Mouse (Mus musculus): ENCODE data around the gene S100a8. TPM values are rescaled to one million over a fixed set of nuclear protein-coding genes. Genes with fewer than 3 reads are reported as not detected.

Gene S100a8
- polyA plus RNA-seq (2012; fragmentation: generic; extraction: Trizol): not detected
- long read RNA-seq, experiment 1, partial matches to known transcripts: 0 of 1 reads
- long read RNA-seq, experiment 1, other reads (novel, unspliced or antisense): 0 of 1 reads
- long read RNA-seq, experiment 2: 0 reads

- Histone ChIP-seq H3K4me3 (ENCODE audit: insufficient read depth, poor library complexity, severe bottlenecking) (no peak within 1 kb of the TSS), H3K27me3 (ENCODE audit: control insufficient read depth, insufficient read depth, insufficient read length) (peaks cover 6% of the 10 kb centered on the region), H3K79me3 (ENCODE audit: low read depth) (peaks cover 1% of the 10 kb centered on the region), H3K36me3 (ENCODE audit: control insufficient read depth, insufficient read depth) (no peaks in the 10 kb centered on the region), H3K79me2 (ENCODE audit: control insufficient read depth, insufficient read depth) (no peaks in the 10 kb centered on the region), H3ac (ENCODE audit: control insufficient read depth, insufficient read length, low read depth) (no peak within 1 kb of the TSS)
- TF ChIP-seq MYOG (IDR thresholded peaks at IDR 0.05; ENCODE audit: control insufficient read depth, extremely low read depth, insufficient read length): no peak
- no peak for TF ChIP-seq USF1 (IDR thresholded peaks at IDR 0.05; ENCODE audit: low read depth)
- no peak for TF ChIP-seq CTCF (IDR thresholded peaks at IDR 0.05; ENCODE audit: control insufficient read depth, insufficient read depth, insufficient read length)
- TF ChIP-seq CEBPB (IDR thresholded peaks at IDR 0.05; ENCODE audit: low read depth): no peak
- TF ChIP-seq FOSL1 (IDR thresholded peaks at IDR 0.05; ENCODE audit: insufficient read depth, low read length, poor library complexity, severe bottlenecking): no peak
- no peak for TF ChIP-seq MAX (IDR thresholded peaks at IDR 0.05)
- TF ChIP-seq MYOD1 (IDR thresholded peaks at IDR 0.05; ENCODE audit: control insufficient read depth, insufficient read length, low read depth): no peak
These were observed at the start of gene S100a8 for GRCm38 (mm10) chr3:90668846-90669245. Gene S100a8 (plus strand): TSS chr3:90668978.

- Histone ChIP-seq H3K36me3 (ENCODE audit: control insufficient read depth, insufficient read depth) (peaks cover 28% of the 10 kb centered on the region), H3K4me3 (ENCODE audit: insufficient read depth, poor library complexity, severe bottlenecking) (no peak overlapping the region)
- no peak for TF ChIP-seq MYOG (IDR thresholded peaks at IDR 0.05; ENCODE audit: control insufficient read depth, extremely low read depth, insufficient read length)
- no peak for TF ChIP-seq USF1 (IDR thresholded peaks at IDR 0.05; ENCODE audit: low read depth)
- no peak for TF ChIP-seq CEBPB (IDR thresholded peaks at IDR 0.05; ENCODE audit: low read depth)
- TF ChIP-seq MYOD1 (IDR thresholded peaks at IDR 0.05; ENCODE audit: control insufficient read depth, insufficient read length, low read depth): no peak
- TF ChIP-seq MAX (IDR thresholded peaks at IDR 0.05): no peak
- TF ChIP-seq FOSL1 (IDR thresholded peaks at IDR 0.05; ENCODE audit: insufficient read depth, low read length, poor library complexity, severe bottlenecking): no peak
- TF ChIP-seq CTCF (IDR thresholded peaks at IDR 0.05; ENCODE audit: control insufficient read depth, insufficient read depth, insufficient read length): no peak
These were observed 47.2 kb upstream of the S100a8 start for GRCm38 (mm10) chr3:90621552-90621951.

DNA sequence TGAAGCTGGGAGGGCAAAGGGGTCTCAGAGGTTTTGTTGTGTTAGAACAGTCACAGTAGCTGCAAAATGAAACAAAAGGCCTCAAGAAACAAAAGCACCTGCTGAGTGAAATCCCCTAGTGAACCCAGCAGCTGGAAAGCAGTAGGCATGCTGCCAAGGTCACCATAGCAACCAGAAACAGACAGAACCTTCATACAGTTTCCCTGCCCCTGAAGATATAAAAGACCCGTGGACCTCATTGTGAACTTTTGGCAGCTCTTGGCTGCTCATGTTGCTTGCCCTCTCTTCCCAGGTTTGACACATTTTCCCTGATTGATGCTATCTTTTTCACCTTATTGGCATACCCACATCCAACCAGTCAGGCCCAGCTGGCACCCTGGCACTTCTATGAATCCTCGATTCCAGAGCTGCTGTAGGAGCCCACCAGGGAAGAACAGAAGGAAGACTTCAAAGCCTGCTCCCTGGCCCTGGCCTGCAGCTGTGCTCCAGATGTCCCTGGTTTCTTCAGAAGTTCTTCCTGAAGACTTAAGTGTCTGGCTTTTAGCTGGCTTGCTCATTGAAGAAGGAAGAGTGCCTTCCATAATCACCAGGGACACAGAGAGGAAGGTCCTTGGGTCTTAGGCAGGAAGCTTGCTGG is 45.2 kb upstream of the S100a8 start:
- peaks cover 15% of the 10 kb centered on the region for H3K36me3 ChIP-seq (ENCODE audit: control insufficient read depth, insufficient read depth)
- H3ac ChIP-seq (ENCODE audit: control insufficient read depth, insufficient read length, low read depth): no peak overlapping the region
- H3K79me2 ChIP-seq (ENCODE audit: control insufficient read depth, insufficient read depth): no peaks in the 10 kb centered on the region
- H3K79me3 ChIP-seq (ENCODE audit: low read depth): no peaks in the 10 kb centered on the region
- no peak overlapping the region for H3K4me3 ChIP-seq (ENCODE audit: insufficient read depth, poor library complexity, severe bottlenecking)
- TF ChIP-seq MYOG (IDR thresholded peaks at IDR 0.05; ENCODE audit: control insufficient read depth, extremely low read depth, insufficient read length) (no peak), MYOD1 (IDR thresholded peaks at IDR 0.05; ENCODE audit: control insufficient read depth, insufficient read length, low read depth) (no peak), FOSL1 (IDR thresholded peaks at IDR 0.05; ENCODE audit: insufficient read depth, low read length, poor library complexity, severe bottlenecking) (no peak)
- no peaks in the 10 kb centered on the region for H3K27me3 ChIP-seq (ENCODE audit: control insufficient read depth, insufficient read depth, insufficient read length)

More at GRCm38 (mm10) chr3:90621552-90621951, 47.2 kb upstream of the S100a8 start:
- Histone ChIP-seq H3K79me2 (ENCODE audit: control insufficient read depth, insufficient read depth) (peaks cover 4% of the 10 kb centered on the region), H3K79me3 (ENCODE audit: low read depth) (no peaks in the 10 kb centered on the region), H3ac (ENCODE audit: control insufficient read depth, insufficient read length, low read depth) (no peak overlapping the region), H3K27me3 (ENCODE audit: control insufficient read depth, insufficient read depth, insufficient read length) (no peaks in the 10 kb centered on the region)

- H3K79me2 ChIP-seq (ENCODE audit: control insufficient read depth, insufficient read depth): no peaks in the 10 kb centered on the region
- H3K4me3 ChIP-seq (ENCODE audit: insufficient read depth, poor library complexity, severe bottlenecking): no peak overlapping the region
- H3K36me3 ChIP-seq (ENCODE audit: control insufficient read depth, insufficient read depth): peaks cover 4% of the 10 kb centered on the region
- H3K27me3 ChIP-seq (ENCODE audit: control insufficient read depth, insufficient read depth, insufficient read length): no peaks in the 10 kb centered on the region
- H3ac ChIP-seq (ENCODE audit: control insufficient read depth, insufficient read length, low read depth): no peak overlapping the region
- H3K79me3 ChIP-seq (ENCODE audit: low read depth): no peaks in the 10 kb centered on the region
- TF ChIP-seq USF1 (IDR thresholded peaks at IDR 0.05; ENCODE audit: low read depth): no peak
- TF ChIP-seq MYOG (IDR thresholded peaks at IDR 0.05; ENCODE audit: control insufficient read depth, extremely low read depth, insufficient read length): no peak
- TF ChIP-seq MAX (IDR thresholded peaks at IDR 0.05): no peak
- no peak for TF ChIP-seq CEBPB (IDR thresholded peaks at IDR 0.05; ENCODE audit: low read depth)
- no peak for TF ChIP-seq CTCF (IDR thresholded peaks at IDR 0.05; ENCODE audit: control insufficient read depth, insufficient read depth, insufficient read length)
- TF ChIP-seq FOSL1 (IDR thresholded peaks at IDR 0.05; ENCODE audit: insufficient read depth, low read length, poor library complexity, severe bottlenecking): no peak
- TF ChIP-seq MYOD1 (IDR thresholded peaks at IDR 0.05; ENCODE audit: control insufficient read depth, insufficient read length, low read depth): no peak
These were observed 43.3 kb upstream of the S100a8 start for GRCm38 (mm10) chr3:90625496-90625895.

GRCm38 (mm10) chr3:90626266-90627021 is 42.3 kb upstream of the S100a8 start:
- Histone ChIP-seq H3ac (ENCODE audit: control insufficient read depth, insufficient read length, low read depth) (no peak overlapping the region), H3K4me3 (ENCODE audit: insufficient read depth, poor library complexity, severe bottlenecking) (no peak overlapping the region), H3K27me3 (ENCODE audit: control insufficient read depth, insufficient read depth, insufficient read length) (no peaks in the 10 kb centered on the region), H3K36me3 (ENCODE audit: control insufficient read depth, insufficient read depth) (peaks cover 4% of the 10 kb centered on the region), H3K79me3 (ENCODE audit: low read depth) (no peaks in the 10 kb centered on the region), H3K79me2 (ENCODE audit: control insufficient read depth, insufficient read depth) (no peaks in the 10 kb centered on the region)
- TF ChIP-seq CTCF (IDR thresholded peaks at IDR 0.05; ENCODE audit: control insufficient read depth, insufficient read depth, insufficient read length): no peak
- TF ChIP-seq USF1 (IDR thresholded peaks at IDR 0.05; ENCODE audit: low read depth): no peak
- TF ChIP-seq FOSL1 (IDR thresholded peaks at IDR 0.05; ENCODE audit: insufficient read depth, low read length, poor library complexity, severe bottlenecking): no peak
- TF ChIP-seq MAX (IDR thresholded peaks at IDR 0.05): no peak
- TF ChIP-seq MYOD1 (IDR thresholded peaks at IDR 0.05; ENCODE audit: control insufficient read depth, insufficient read length, low read depth): no peak
- no peak for TF ChIP-seq CEBPB (IDR thresholded peaks at IDR 0.05; ENCODE audit: low read depth)
- no peak for TF ChIP-seq MYOG (IDR thresholded peaks at IDR 0.05; ENCODE audit: control insufficient read depth, extremely low read depth, insufficient read length)

Data from C2C12 (cell line).